Mouse (Mus musculus) neural tube, embryonic 11.5 days (tissue): Measurements from ENCODE around the gene Ghitm. TPM values are rescaled to one million over a fixed set of nuclear protein-coding genes. Genes with fewer than 3 reads are reported as not detected.

Experiments used
- ATAC-seq: fragments of 200-750 bp; cut with Nextera tagmentation; 2 replicates; pipeline ENCODE4 v1.8.0; 2017; ENCODE audit warnings: moderate number of reproducible peaks, mild to moderate bottlenecking, moderate TSS enrichment, moderate library complexity; ENCODE audit not compliant: insufficient read depth, low FRiP score, low TSS enrichment
- DNase-seq: peaks from one replicate; pipeline ENCODE4 v3.0.0-alpha.2; 2015; ENCODE audit warnings: low spot score
- H3K27ac ChIP-seq: fragments of 300-500 bp; sonication (generic); 2 replicates; pipeline ENCODE4 v1.5.1; 2014; ENCODE audit warnings: low read depth, mild to moderate bottlenecking, low read length
- H3K27me3 ChIP-seq: fragments of 300-500 bp; sonication (generic); 2 replicates; pipeline ENCODE4 v1.6.1; 2014; ENCODE audit warnings: mild to moderate bottlenecking, low read length, mixed read lengths; ENCODE audit not compliant: control insufficient read depth, insufficient read depth
- H3K36me3 ChIP-seq: fragments of 300-500 bp; sonication (generic); 2 replicates; pipeline ENCODE4 v1.6.1; 2014; ENCODE audit warnings: mild to moderate bottlenecking, low read length, moderate library complexity, mixed read lengths; ENCODE audit not compliant: control insufficient read depth, insufficient read depth
- H3K4me1 ChIP-seq: fragments of 300-500 bp; sonication (generic); 2 replicates; pipeline ENCODE4 v1.6.1; 2014; ENCODE audit warnings: low read length, mixed read lengths; ENCODE audit not compliant: control insufficient read depth, insufficient read depth
- H3K4me2 ChIP-seq: fragments of 300-500 bp; sonication (generic); 2 replicates; pipeline ENCODE4 v1.6.1; 2014; ENCODE audit warnings: low read depth, mild to moderate bottlenecking, moderate library complexity
- H3K4me3 ChIP-seq: fragments of 300-500 bp; sonication (generic); 2 replicates; pipeline ENCODE4 v1.5.1; 2014; ENCODE audit warnings: low read depth, low read length
- H3K9ac ChIP-seq: fragments of 300-500 bp; sonication (generic); 2 replicates; pipeline ENCODE4 v1.6.1; 2014; ENCODE audit warnings: mild to moderate bottlenecking, low read length
- H3K9me3 ChIP-seq: fragments of 300-500 bp; sonication (generic); 2 replicates; pipeline ENCODE4 v1.6.1; 2016; ENCODE audit warnings: low read length; ENCODE audit not compliant: control insufficient read depth
- WGBS: fragments of 180-500 bp; shearing (Covaris S2); extraction: QIAGEN DNeasy Blood & Tissue Kit; methylation state at CpG from one replicate; pipeline ENCODE4 v1.1.7; 2014; 5-methylcytosine and 5-hydroxymethylcytosine counted together
- polyA plus RNA-seq: library from polyadenylated mRNA; unstranded; fragments of >200 nt; fragmentation: Nextera tagmentation; extraction: Ambion mirVana; gene quantifications from 2 replicates; pipeline ENCODE4 v1.2.1, GENCODE M21; 2014

Ghitm gene
- polyA plus RNA-seq, 1 experiment from 2014 or later, result 208 TPM

GRCm38 (mm10) chr14:37094436-37094835 is 40.6 kb downstream of the Ghitm start:
- 75% methylated on average over 6 of the region's 6 CpGs for WGBS
- no peak overlapping the region for H3K27ac ChIP-seq
- no peak overlapping the region for H3K9ac ChIP-seq

GRCm38 (mm10) chr14:37083755-37084154 is 51.3 kb downstream of the Ghitm start:
- Histone ChIP-seq H3K4me1 (no peaks in the 10 kb centered on the region), H3K27ac (no peak overlapping the region), H3K9ac (no peak overlapping the region), H3K36me3 (no peaks in the 10 kb centered on the region), H3K9me3 (no peaks in the 10 kb centered on the region), H3K4me2 (no peak overlapping the region), H3K27me3 (no peaks in the 10 kb centered on the region), H3K4me3 (no peak overlapping the region)
- 48% methylated on average over 4 of the region's 4 CpGs for WGBS
- ATAC-seq (no peak), DNase-seq (no peak)

More at GRCm38 (mm10) chr14:37094436-37094835, 40.6 kb downstream of the Ghitm start:
- DNase-seq, result no peak
- H3K9me3 ChIP-seq, result no peaks in the 10 kb centered on the region
- ATAC-seq, result no peak
- no peak overlapping the region for H3K4me3 ChIP-seq
- no peaks in the 10 kb centered on the region for H3K36me3 ChIP-seq
- peaks cover 2% of the 10 kb centered on the region; the same call in 1 of the 2 replicates for H3K4me1 ChIP-seq
- no peaks in the 10 kb centered on the region for H3K27me3 ChIP-seq
- no peak overlapping the region for H3K4me2 ChIP-seq

GRCm38 (mm10) chr14:37080724-37081123 is 54.3 kb downstream of the Ghitm start:
- H3K27ac ChIP-seq, result no peak overlapping the region
- no peaks in the 10 kb centered on the region for H3K27me3 ChIP-seq
- no peak overlapping the region for H3K4me3 ChIP-seq
- no peak for ATAC-seq
- H3K4me2 ChIP-seq, result no peak overlapping the region
- 78% methylated on average over 1 of the region's 1 CpGs for WGBS
- H3K9ac ChIP-seq, result no peak overlapping the region
- H3K4me1 ChIP-seq, result no peaks in the 10 kb centered on the region
- no peaks in the 10 kb centered on the region for H3K9me3 ChIP-seq
- H3K36me3 ChIP-seq, result no peaks in the 10 kb centered on the region
- no peak for DNase-seq

Other genes with a start within 250 kb of the Ghitm start
- gene Ccser2, start 166.5 kb downstream of the Ghitm start, polyA plus RNA-seq, result 46.1 and 50.9 TPM in 2 replicates
- gene Rgr, start 86.3 kb downstream of the Ghitm start, polyA plus RNA-seq, result not detected in 2 replicates
- gene Lrit1, start 80.4 kb downstream of the Ghitm start, polyA plus RNA-seq, result not detected in 2 replicates
- not detected in 2 replicates for gene Lrit2, start 67.3 kb downstream of the Ghitm start, polyA plus RNA-seq
- gene Cdhr1, start 36.9 kb downstream of the Ghitm start, polyA plus RNA-seq, result 3.5 and 4.8 TPM in 2 replicates
- 0.68 TPM in 1 of 2 replicates, not detected in the other for gene 2610528A11Rik, start 21.2 kb downstream of the Ghitm start, polyA plus RNA-seq